Mouse (Mus musculus): ENCODE measurements around the gene Aagab.

DNA sequence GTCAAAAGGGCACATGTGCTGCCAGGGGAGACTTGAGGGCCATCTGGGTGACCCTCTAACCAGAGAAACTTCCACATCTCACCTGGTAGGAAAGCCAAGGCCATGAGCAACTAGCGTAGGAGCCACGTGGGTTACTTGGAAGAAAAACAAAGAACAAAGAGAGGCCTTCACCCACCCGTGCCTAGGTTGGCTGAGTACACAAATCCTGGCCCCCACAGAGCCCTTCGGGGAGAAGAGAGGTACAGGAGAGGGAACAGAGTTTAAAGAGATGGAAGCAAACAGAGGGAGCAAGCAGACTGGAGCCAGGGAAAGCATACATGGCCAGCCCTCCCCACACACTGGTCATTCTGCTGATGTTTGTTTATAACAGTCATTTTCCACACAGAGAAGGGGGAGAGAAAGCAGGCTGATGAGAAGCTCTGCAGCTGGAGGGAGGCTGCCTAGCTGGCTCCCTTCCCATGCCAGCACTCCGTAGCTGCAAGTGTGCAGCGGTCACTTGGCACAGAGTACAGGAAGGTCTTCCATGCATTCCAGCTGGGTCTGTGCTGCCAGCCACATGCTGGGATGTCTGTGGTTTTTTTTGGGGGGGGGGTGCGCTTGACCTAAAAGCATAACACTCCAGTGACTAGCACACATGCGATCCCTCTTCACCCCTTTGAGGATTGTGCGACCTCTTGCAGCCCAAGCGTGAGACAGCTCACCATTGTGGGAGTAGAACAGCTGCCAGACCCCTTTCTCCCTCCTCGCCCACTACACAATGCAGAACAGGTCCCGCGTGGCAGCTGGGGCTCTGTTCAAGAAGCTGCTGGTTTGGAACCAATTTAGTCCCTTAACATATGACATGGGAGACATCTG is 62.6 kb downstream of the Aagab start:
- TF ChIP-seq CTCF (IDR thresholded peaks at IDR 0.05; ENCODE audit: borderline replicate concordance, control insufficient read depth, extremely low read depth, insufficient read depth, low read length, poor library complexity) (no peak), POLR2A (IDR thresholded peaks at IDR 0.05; ENCODE audit: control insufficient read depth, extremely low read depth, insufficient read depth, low read length, poor library complexity) (no peak)
